Mouse (Mus musculus): Measurements from ENCODE around the gene Scube1. TPM values are rescaled to one million over a fixed set of nuclear protein-coding genes. Genes with fewer than 3 reads are reported as not detected.
A peak's percentile ranks its signal among the peaks of the same experiment; 100 is the strongest.

Scube1 gene
- polyA plus RNA-seq, 1 experiment from 2014 or later = 9.7 TPM

- Histone ChIP-seq H3K27ac (no peak overlapping the region), H3K36me3 (no peaks in the 10 kb centered on the region), H3K4me1 (peaks cover 34% of the 10 kb centered on the region), H3K9ac (no peak overlapping the region), H3K4me2 (no peak overlapping the region), H3K9me3 (no peaks in the 10 kb centered on the region), H3K27me3 (peaks cover 40% of the 10 kb centered on the region), H3K4me3 (no peak overlapping the region)
- ATAC-seq (ENCODE audit: insufficient number of reproducible peaks, low FRiP score, low TSS enrichment, low read depth) = no peak
- WGBS = 89% methylated on average over 7 of the region's 7 CpGs
Measured at GRCm38 (mm10) chr15:83680300-83680699, 44.5 kb downstream of the Scube1 start.

GRCm38 (mm10) chr15:83679729-83680128, 45.1 kb downstream of the Scube1 start:
- no peaks in the 10 kb centered on the region for H3K9me3 ChIP-seq
- H3K27me3 ChIP-seq = peaks cover 46% of the 10 kb centered on the region
- no peak overlapping the region for H3K4me3 ChIP-seq
- no peaks in the 10 kb centered on the region for H3K36me3 ChIP-seq
- no peak for ATAC-seq (ENCODE audit: insufficient number of reproducible peaks, low FRiP score, low TSS enrichment, low read depth)
- no peak overlapping the region for H3K4me2 ChIP-seq
- H3K27ac ChIP-seq = no peak overlapping the region
- 86% methylated on average over 5 of the region's 5 CpGs for WGBS
- peaks cover 34% of the 10 kb centered on the region for H3K4me1 ChIP-seq
- no peak overlapping the region for H3K9ac ChIP-seq

GRCm38 (mm10) chr15:83678606-83679005, 46.2 kb downstream of the Scube1 start:
- peaks cover 33% of the 10 kb centered on the region for H3K4me1 ChIP-seq
- peaks cover 47% of the 10 kb centered on the region for H3K27me3 ChIP-seq
- ATAC-seq (ENCODE audit: insufficient number of reproducible peaks, low FRiP score, low TSS enrichment, low read depth) = 0 out of 2 replicates have a peak, but pooled peaks have one; percentile 11
- no peaks in the 10 kb centered on the region for H3K36me3 ChIP-seq
- H3K27ac ChIP-seq = peak overlapping the region; percentile 24; the same call in 1 of the 2 replicates
- H3K9ac ChIP-seq = no peak overlapping the region
- peak overlapping the region; percentile 0; the same call in 1 of the 2 replicates for H3K4me2 ChIP-seq
- 7% methylated on average over 11 of the region's 11 CpGs for WGBS
- no peaks in the 10 kb centered on the region for H3K9me3 ChIP-seq
- H3K4me3 ChIP-seq = no peak overlapping the region

- ATAC-seq (ENCODE audit: insufficient number of reproducible peaks, low FRiP score, low TSS enrichment, low read depth) = peak; percentile 70; the same call in 1 of the 2 replicates
- H3K9me3 ChIP-seq = no peaks in the 10 kb centered on the region
- H3K27me3 ChIP-seq = peaks cover 49% of the 10 kb centered on the region
- no peak overlapping the region for H3K4me3 ChIP-seq
- peak overlapping the region; percentile 31 for H3K4me2 ChIP-seq
- H3K9ac ChIP-seq = no peak overlapping the region
- peaks cover 30% of the 10 kb centered on the region for H3K4me1 ChIP-seq
- WGBS = 15% methylated on average over 7 of the region's 7 CpGs
- H3K27ac ChIP-seq = peak overlapping the region; percentile 55
- H3K36me3 ChIP-seq = no peaks in the 10 kb centered on the region
Measured at GRCm38 (mm10) chr15:83678089-83678488, 46.7 kb downstream of the Scube1 start.

- no peak overlapping the region for H3K4me2 ChIP-seq
- H3K4me1 ChIP-seq = peaks cover 22% of the 10 kb centered on the region
- no peak overlapping the region for H3K9ac ChIP-seq
- ATAC-seq (ENCODE audit: insufficient number of reproducible peaks, low FRiP score, low TSS enrichment, low read depth) = no peak
- no peak overlapping the region for H3K27ac ChIP-seq
- no peak overlapping the region for H3K4me3 ChIP-seq
- no peaks in the 10 kb centered on the region for H3K9me3 ChIP-seq
- H3K27me3 ChIP-seq = peaks cover 56% of the 10 kb centered on the region
- 87% methylated on average over 6 of the region's 6 CpGs for WGBS
- no peaks in the 10 kb centered on the region for H3K36me3 ChIP-seq
Measured at GRCm38 (mm10) chr15:83677098-83677497, 47.7 kb downstream of the Scube1 start.

- H3K36me3 ChIP-seq = no peaks in the 10 kb centered on the region
- H3K4me2 ChIP-seq = no peak overlapping the region
- H3K9me3 ChIP-seq = no peaks in the 10 kb centered on the region
- H3K27me3 ChIP-seq = peaks cover 55% of the 10 kb centered on the region
- no peak overlapping the region for H3K9ac ChIP-seq
- ATAC-seq (ENCODE audit: insufficient number of reproducible peaks, low FRiP score, low TSS enrichment, low read depth) = no peak
- H3K27ac ChIP-seq = no peak overlapping the region
- H3K4me3 ChIP-seq = no peak overlapping the region
- H3K4me1 ChIP-seq = peaks cover 22% of the 10 kb centered on the region
- WGBS = 92% methylated on average over 3 of the region's 3 CpGs
Measured at GRCm38 (mm10) chr15:83676286-83676685, 48.5 kb downstream of the Scube1 start.

- no peak overlapping the region for H3K4me2 ChIP-seq
- H3K4me3 ChIP-seq = no peak overlapping the region
- no peak overlapping the region for H3K9ac ChIP-seq
- no peak for ATAC-seq (ENCODE audit: insufficient number of reproducible peaks, low FRiP score, low TSS enrichment, low read depth)
- H3K9me3 ChIP-seq = no peaks in the 10 kb centered on the region
- H3K27ac ChIP-seq = no peak overlapping the region
- peaks cover 59% of the 10 kb centered on the region for H3K27me3 ChIP-seq
- no peaks in the 10 kb centered on the region for H3K36me3 ChIP-seq
- H3K4me1 ChIP-seq = peaks cover 12% of the 10 kb centered on the region
- 43% methylated on average over 3 of the region's 3 CpGs for WGBS
Measured at GRCm38 (mm10) chr15:83673621-83674020, 51.2 kb downstream of the Scube1 start.

- Histone ChIP-seq H3K4me1 (peaks cover 27% of the 10 kb centered on the region), H3K4me3 (no peak overlapping the region), H3K4me2 (no peak overlapping the region), H3K9ac (no peak overlapping the region), H3K9me3 (no peaks in the 10 kb centered on the region), H3K27ac (no peak overlapping the region), H3K36me3 (no peaks in the 10 kb centered on the region), H3K27me3 (peaks cover 72% of the 10 kb centered on the region)
- 22% methylated on average over 6 of the region's 6 CpGs for WGBS
- no peak for ATAC-seq (ENCODE audit: insufficient number of reproducible peaks, low FRiP score, low TSS enrichment, low read depth)
Measured at GRCm38 (mm10) chr15:83667501-83667900, 57.3 kb downstream of the Scube1 start.

GRCm38 (mm10) chr15:83666418-83666817, 58.4 kb downstream of the Scube1 start:
- Histone ChIP-seq H3K4me3 (no peak overlapping the region), H3K4me1 (peaks cover 27% of the 10 kb centered on the region), H3K9ac (no peak overlapping the region), H3K27me3 (peaks cover 67% of the 10 kb centered on the region), H3K27ac (no peak overlapping the region), H3K4me2 (no peak overlapping the region), H3K9me3 (no peaks in the 10 kb centered on the region), H3K36me3 (no peaks in the 10 kb centered on the region)
- no peak for ATAC-seq (ENCODE audit: insufficient number of reproducible peaks, low FRiP score, low TSS enrichment, low read depth)
- 24% methylated on average over 10 of the region's 10 CpGs for WGBS

- H3K4me2 ChIP-seq = no peak overlapping the region
Measured at GRCm38 (mm10) chr15:83665993-83666392, 58.8 kb downstream of the Scube1 start.

GRCm38 (mm10) chr15:83664722-83665121, 60.1 kb downstream of the Scube1 start:
- no peak overlapping the region for H3K4me3 ChIP-seq
- no peaks in the 10 kb centered on the region for H3K9me3 ChIP-seq
- WGBS = 38% methylated on average over 5 of the region's 5 CpGs
- no peak overlapping the region for H3K4me2 ChIP-seq
- H3K9ac ChIP-seq = no peak overlapping the region
- no peak overlapping the region for H3K27ac ChIP-seq
- no peak for ATAC-seq (ENCODE audit: insufficient number of reproducible peaks, low FRiP score, low TSS enrichment, low read depth)
- peaks cover 27% of the 10 kb centered on the region for H3K4me1 ChIP-seq
- peaks cover 53% of the 10 kb centered on the region for H3K27me3 ChIP-seq
- no peaks in the 10 kb centered on the region for H3K36me3 ChIP-seq

More at GRCm38 (mm10) chr15:83665993-83666392, 58.8 kb downstream of the Scube1 start:
- ATAC-seq (ENCODE audit: insufficient number of reproducible peaks, low FRiP score, low TSS enrichment, low read depth) = no peak
- no peak overlapping the region for H3K9ac ChIP-seq
- no peaks in the 10 kb centered on the region for H3K9me3 ChIP-seq
- 41% methylated on average over 6 of the region's 6 CpGs for WGBS
- H3K36me3 ChIP-seq = no peaks in the 10 kb centered on the region
- H3K27ac ChIP-seq = no peak overlapping the region
- H3K4me3 ChIP-seq = no peak overlapping the region
- H3K27me3 ChIP-seq = peaks cover 62% of the 10 kb centered on the region
- peaks cover 27% of the 10 kb centered on the region for H3K4me1 ChIP-seq

- Histone ChIP-seq H3K27me3 (peaks cover 36% of the 10 kb centered on the region), H3K27ac (no peak overlapping the region), H3K36me3 (no peaks in the 10 kb centered on the region), H3K4me3 (no peak overlapping the region), H3K9ac (no peak overlapping the region), H3K9me3 (no peaks in the 10 kb centered on the region), H3K4me2 (no peak overlapping the region), H3K4me1 (peaks cover 27% of the 10 kb centered on the region)
- WGBS = 67% methylated on average over 4 of the region's 4 CpGs
- ATAC-seq (ENCODE audit: insufficient number of reproducible peaks, low FRiP score, low TSS enrichment, low read depth) = no peak
Measured at GRCm38 (mm10) chr15:83663066-83663465, 61.8 kb downstream of the Scube1 start.

- H3K4me2 ChIP-seq = no peak overlapping the region
- WGBS = 50% methylated on average over 7 of the region's 7 CpGs
- H3K9ac ChIP-seq = no peak overlapping the region
Measured at GRCm38 (mm10) chr15:83662106-83662505, 62.7 kb downstream of the Scube1 start.

More at GRCm38 (mm10) chr15:83662106-83662505, 62.7 kb downstream of the Scube1 start:
- no peaks in the 10 kb centered on the region for H3K9me3 ChIP-seq
- no peak for ATAC-seq (ENCODE audit: insufficient number of reproducible peaks, low FRiP score, low TSS enrichment, low read depth)
- H3K27me3 ChIP-seq = peaks cover 35% of the 10 kb centered on the region
- H3K27ac ChIP-seq = no peak overlapping the region
- peaks cover 22% of the 10 kb centered on the region for H3K4me1 ChIP-seq
- H3K4me3 ChIP-seq = no peak overlapping the region
- H3K36me3 ChIP-seq = no peaks in the 10 kb centered on the region
